Mouse (Mus musculus) midbrain, embryonic 16.5 days (tissue): ENCODE measurements around the gene Gpr89. TPM values are rescaled to one million over a fixed set of nuclear protein-coding genes. Genes with fewer than 3 reads are reported as not detected.

Source experiments
- ATAC-seq: fragments of 200-750 bp; cut with Nextera tagmentation; 2 replicates; pipeline ENCODE4 v1.8.0; 2017; ENCODE audit warnings: moderate TSS enrichment
- H3K27ac ChIP-seq: fragments of 300-500 bp; sonication (generic); 2 replicates; pipeline ENCODE4 v1.5.1; 2014; ENCODE audit warnings: mild to moderate bottlenecking, low read length, mixed read lengths
- H3K27me3 ChIP-seq: fragments of 300-500 bp; sonication (generic); 2 replicates; pipeline ENCODE4 v1.6.1; 2014; ENCODE audit warnings: low read depth, low read length, mixed read lengths; ENCODE audit not compliant: control insufficient read depth, insufficient read depth
- H3K36me3 ChIP-seq: fragments of 300-500 bp; sonication (generic); 2 replicates; pipeline ENCODE4 v1.6.1; 2014; ENCODE audit warnings: mild to moderate bottlenecking, low read length, moderate library complexity, mixed read lengths; ENCODE audit not compliant: control insufficient read depth, insufficient read depth
- H3K4me1 ChIP-seq: fragments of 300-500 bp; sonication (generic); 2 replicates; pipeline ENCODE4 v1.6.1; 2014; ENCODE audit warnings: mild to moderate bottlenecking, low read length, mixed read lengths; ENCODE audit not compliant: control insufficient read depth, insufficient read depth
- H3K4me2 ChIP-seq: fragments of 300-500 bp; sonication (generic); 2 replicates; pipeline ENCODE4 v1.6.1; 2014; ENCODE audit warnings: mild to moderate bottlenecking, low read length, mixed read lengths
- H3K4me3 ChIP-seq: fragments of 300-500 bp; sonication (generic); 2 replicates; pipeline ENCODE4 v1.5.1; 2014; ENCODE audit warnings: low read depth, mild to moderate bottlenecking, low read length, moderate library complexity, mixed read lengths
- H3K9ac ChIP-seq: fragments of 300-500 bp; sonication (generic); 2 replicates; pipeline ENCODE4 v1.6.1; 2014; ENCODE audit warnings: low read depth, low read length, mixed read lengths
- H3K9me3 ChIP-seq: fragments of 300-500 bp; sonication (generic); replicated peaks from 2 replicates; pipeline ENCODE4 v1.6.1; 2014; ENCODE audit warnings: mild to moderate bottlenecking, low read length, mixed read lengths; ENCODE audit not compliant: control insufficient read depth, poor library complexity, severe bottlenecking
- WGBS: fragments of 180-500 bp; shearing (Covaris S2); extraction: QIAGEN DNeasy Blood & Tissue Kit; methylation state at CpG from one replicate; pipeline ENCODE4 v1.1.7; 2014; 5-methylcytosine and 5-hydroxymethylcytosine counted together
- polyA plus RNA-seq: library from polyadenylated mRNA; unstranded; fragments of >200 nt; fragmentation: Nextera tagmentation; extraction: Ambion mirVana; gene quantifications from 2 replicates; pipeline ENCODE4 v1.2.1, GENCODE M21; 2015

The Gpr89 gene
- polyA plus RNA-seq, 1 experiment from 2014 or later = 36.3 TPM

GRCm38 (mm10) chr3:96836414-96836813, 68.7 kb downstream of the Gpr89 start:
- no peak overlapping the region for H3K4me3 ChIP-seq
- H3K4me1 ChIP-seq = no peaks in the 10 kb centered on the region
- no peaks in the 10 kb centered on the region for H3K9me3 ChIP-seq
- H3K36me3 ChIP-seq = no peaks in the 10 kb centered on the region
- no peak overlapping the region for H3K9ac ChIP-seq
- no peaks in the 10 kb centered on the region for H3K27me3 ChIP-seq
- WGBS = 49% methylated on average over 2 of the region's 2 CpGs
- H3K27ac ChIP-seq = no peak overlapping the region
- no peak for ATAC-seq
- no peak overlapping the region for H3K4me2 ChIP-seq

- no peak overlapping the region for H3K4me3 ChIP-seq
- no peaks in the 10 kb centered on the region for H3K27me3 ChIP-seq
- WGBS = 86% methylated on average over 7 of the region's 7 CpGs
- no peak for ATAC-seq
- no peaks in the 10 kb centered on the region for H3K4me1 ChIP-seq
- no peak overlapping the region for H3K9ac ChIP-seq
- H3K36me3 ChIP-seq = no peaks in the 10 kb centered on the region
- no peaks in the 10 kb centered on the region for H3K9me3 ChIP-seq
- no peak overlapping the region for H3K27ac ChIP-seq
- H3K4me2 ChIP-seq = no peak overlapping the region
Observed at GRCm38 (mm10) chr3:96834587-96835348, 70.4 kb downstream of the Gpr89 start.

DNA sequence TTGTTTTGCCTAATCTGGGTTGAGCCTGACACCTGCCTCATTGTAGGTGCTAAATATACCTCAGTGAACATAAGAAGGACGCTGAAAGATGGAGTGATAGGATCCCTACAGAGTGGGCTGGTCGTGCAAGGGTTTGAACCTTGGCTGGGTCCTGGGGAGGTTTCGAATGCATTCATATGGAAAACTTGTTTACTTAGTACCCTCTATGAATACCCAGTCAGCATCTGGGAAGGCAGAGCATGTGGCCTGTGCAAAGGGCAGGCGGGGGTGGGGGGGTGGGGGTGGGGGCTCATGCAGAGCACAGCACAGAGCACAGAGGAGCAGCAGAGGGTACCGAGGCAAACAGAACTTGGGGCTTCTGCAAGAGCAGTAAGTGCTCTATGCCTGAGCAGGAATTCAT, 72.2 kb downstream of the Gpr89 start:
- no peak for ATAC-seq
- Histone ChIP-seq H3K4me1 (no peaks in the 10 kb centered on the region), H3K36me3 (no peaks in the 10 kb centered on the region), H3K4me2 (no peak overlapping the region), H3K9me3 (no peaks in the 10 kb centered on the region), H3K27ac (no peak overlapping the region), H3K27me3 (no peaks in the 10 kb centered on the region), H3K4me3 (no peak overlapping the region), H3K9ac (no peak overlapping the region)
- 26% methylated on average over 5 of the region's 5 CpGs for WGBS

DNA sequence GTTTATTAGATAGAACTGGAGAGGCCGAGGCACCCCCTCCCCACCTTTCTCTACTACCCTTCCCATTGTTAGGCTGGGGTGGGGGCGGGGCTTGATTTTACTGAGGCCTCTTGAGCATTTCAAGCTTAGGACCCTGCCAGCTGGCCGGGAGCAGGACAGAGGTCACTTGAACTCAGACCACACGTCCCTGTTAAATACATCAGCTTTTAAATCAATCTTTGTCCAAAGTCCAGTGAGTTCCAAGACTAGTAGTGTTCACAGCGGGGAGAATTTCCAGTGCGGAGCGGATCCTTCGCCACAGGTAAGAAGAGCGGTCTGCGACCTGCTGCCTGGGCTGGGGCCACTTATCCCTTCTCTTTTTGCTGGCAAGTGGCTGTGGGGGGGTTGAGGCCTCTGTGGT, 75.3 kb downstream of the Gpr89 start:
- Histone ChIP-seq H3K27me3 (no peaks in the 10 kb centered on the region), H3K9ac (no peak overlapping the region), H3K4me3 (no peak overlapping the region), H3K36me3 (no peaks in the 10 kb centered on the region), H3K27ac (no peak overlapping the region), H3K9me3 (no peaks in the 10 kb centered on the region), H3K4me1 (no peaks in the 10 kb centered on the region), H3K4me2 (no peak overlapping the region)
- WGBS = 72% methylated on average over 10 of the region's 10 CpGs
- ATAC-seq = no peak

DNA sequence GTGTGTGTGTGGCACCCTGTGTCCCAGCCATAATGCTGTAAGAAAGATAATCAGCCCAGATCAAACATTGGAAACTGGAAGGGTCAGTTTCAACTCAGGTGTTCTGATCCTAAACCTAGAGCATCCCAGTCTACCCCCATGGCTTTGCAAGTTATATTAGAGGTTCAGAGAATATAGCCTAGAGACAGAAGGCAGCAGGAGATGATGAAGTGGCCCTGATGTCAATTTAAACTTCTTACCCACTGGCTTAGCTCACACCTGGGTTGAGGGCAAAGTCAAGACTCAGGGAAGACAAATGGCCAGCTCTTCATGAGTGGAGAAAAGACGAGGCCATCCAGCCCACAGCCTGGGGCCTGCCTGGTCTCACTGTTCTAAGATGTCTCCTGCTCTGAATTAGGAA, 76.2 kb downstream of the Gpr89 start, which contains the start of the genes Pdzk1 and Cd160:
Gene Pdzk1 (plus strand): TSS at position 301 of the 400 bp plus-strand sequence.
Gene Cd160 (minus strand): TSS at position 368 of the 400 bp plus-strand sequence.
- no peak for ATAC-seq
- Histone ChIP-seq H3K4me3 (no peak within 1 kb of the TSS), H3K9me3 (no peaks in the 10 kb centered on the region), H3K9ac (no peak within 1 kb of the TSS), H3K4me1 (no peaks in the 10 kb centered on the region), H3K36me3 (no peaks in the 10 kb centered on the region), H3K27me3 (no peaks in the 10 kb centered on the region), H3K27ac (0 out of 2 replicates have a peak within 1 kb of the TSS, but pooled peaks have one; percentile 2), H3K4me2 (no peak within 1 kb of the TSS; the same call in 1 of the 2 replicates)
- WGBS = 74% methylated on average over 1 of the region's 1 CpGs

- no peaks in the 10 kb centered on the region for H3K4me1 ChIP-seq
- H3K4me3 ChIP-seq = no peak overlapping the region
- WGBS = 25% methylated on average over 15 of the region's 15 CpGs
- no peaks in the 10 kb centered on the region for H3K27me3 ChIP-seq
- peak; percentile 71; the same call in 1 of the 2 replicates for ATAC-seq
- 0 out of 2 replicates have a peak overlapping the region, but pooled peaks have one; percentile 2 for H3K27ac ChIP-seq
- H3K36me3 ChIP-seq = no peaks in the 10 kb centered on the region
- no peaks in the 10 kb centered on the region for H3K9me3 ChIP-seq
- no peak overlapping the region for H3K9ac ChIP-seq
- no peak overlapping the region; the same call in 1 of the 2 replicates for H3K4me2 ChIP-seq
Observed at GRCm38 (mm10) chr3:96828308-96828864, 76.8 kb downstream of the Gpr89 start.

DNA sequence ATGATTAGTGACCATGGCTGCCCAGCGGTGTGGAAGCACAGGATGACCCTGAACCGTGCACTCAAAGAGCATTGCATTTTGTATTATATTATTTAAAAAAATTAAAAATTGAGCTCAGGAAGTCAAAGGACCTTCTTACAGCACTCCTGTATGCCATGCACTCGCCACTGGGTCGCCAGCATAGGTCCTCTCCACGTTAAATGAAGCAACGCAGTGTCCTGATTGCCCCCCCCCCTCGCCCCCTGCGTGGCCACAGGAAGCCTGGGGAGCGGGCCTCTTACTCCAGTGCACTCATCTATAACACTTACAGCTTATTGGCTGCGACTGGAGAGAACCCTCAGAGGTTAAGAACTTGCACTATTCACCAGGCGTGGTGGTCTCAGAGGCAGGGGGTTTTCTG, 79.9 kb downstream of the Gpr89 start:
- 39% methylated on average over 11 of the region's 11 CpGs for WGBS
- no peaks in the 10 kb centered on the region for H3K27me3 ChIP-seq

DNA sequence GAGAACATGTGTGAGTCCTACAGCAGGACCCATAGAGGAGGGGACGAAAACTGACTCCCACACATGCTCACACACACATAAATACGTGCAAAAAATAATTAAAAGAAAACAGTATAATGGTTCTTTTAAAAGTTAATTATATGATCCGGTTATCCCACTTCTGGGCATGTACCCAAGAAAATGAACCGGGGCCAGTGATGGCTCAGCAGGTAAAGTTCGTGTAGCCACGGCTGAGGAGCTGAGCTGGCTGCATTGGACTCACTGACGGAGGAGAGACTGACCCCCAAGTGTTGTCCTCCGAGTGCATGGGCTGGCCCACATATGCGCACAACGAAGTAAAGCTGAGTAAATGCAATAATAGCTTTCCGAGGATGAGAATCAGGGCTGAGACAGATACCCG, 80.5 kb downstream of the Gpr89 start:
- WGBS = 80% methylated on average over 12 of the region's 12 CpGs
- Histone ChIP-seq H3K27ac (no peak overlapping the region), H3K27me3 (no peaks in the 10 kb centered on the region), H3K4me3 (no peak overlapping the region), H3K36me3 (no peaks in the 10 kb centered on the region), H3K4me1 (no peaks in the 10 kb centered on the region), H3K4me2 (no peak overlapping the region), H3K9me3 (no peaks in the 10 kb centered on the region), H3K9ac (no peak overlapping the region)
- no peak for ATAC-seq

More for the DNA sequence above, 79.9 kb downstream of the Gpr89 start:
- no peaks in the 10 kb centered on the region for H3K36me3 ChIP-seq
- H3K4me2 ChIP-seq = no peak overlapping the region
- no peaks in the 10 kb centered on the region for H3K4me1 ChIP-seq
- H3K9ac ChIP-seq = no peak overlapping the region
- H3K9me3 ChIP-seq = no peaks in the 10 kb centered on the region
- no peak overlapping the region for H3K27ac ChIP-seq
- no peak overlapping the region for H3K4me3 ChIP-seq
- no peak for ATAC-seq

DNA sequence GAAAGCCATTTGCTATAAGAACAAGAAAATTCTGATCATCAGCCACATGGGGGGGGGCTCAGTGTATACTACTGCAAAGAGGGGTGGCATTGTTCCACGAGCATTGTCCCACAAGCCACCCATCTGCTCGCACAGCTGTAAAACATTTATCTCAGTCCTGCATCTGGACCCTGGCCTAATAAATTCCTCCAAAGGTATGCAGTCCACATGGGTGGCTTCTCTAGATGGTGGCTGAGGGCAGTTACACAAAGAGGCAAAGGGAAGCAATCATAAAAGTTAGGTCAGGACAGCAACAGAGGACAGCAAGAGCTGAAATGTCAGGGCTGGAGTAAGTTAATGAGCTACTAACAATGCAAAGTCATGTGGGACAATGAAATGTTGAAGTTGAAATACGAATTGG, 81.4 kb downstream of the Gpr89 start:
- H3K4me3 ChIP-seq = no peak overlapping the region
- H3K27me3 ChIP-seq = no peaks in the 10 kb centered on the region
- no peak for ATAC-seq
- no peaks in the 10 kb centered on the region for H3K9me3 ChIP-seq
- H3K4me1 ChIP-seq = no peaks in the 10 kb centered on the region
- H3K36me3 ChIP-seq = no peaks in the 10 kb centered on the region
- WGBS = 70% methylated on average over 3 of the region's 3 CpGs
- H3K9ac ChIP-seq = no peak overlapping the region
- no peak overlapping the region for H3K4me2 ChIP-seq
- H3K27ac ChIP-seq = no peak overlapping the region
